Mouse (Mus musculus) limb, embryonic 11.5 days (tissue): Measurements from ENCODE around the gene Dcun1d1. TPM values are rescaled to one million over a fixed set of nuclear protein-coding genes. Genes with fewer than 3 reads are reported as not detected.

Experiments used
- ATAC-seq: fragments of 200-750 bp; cut with Nextera tagmentation; 2 replicates; pipeline ENCODE4 v1.8.0; 2017; ENCODE audit warnings: low read depth; ENCODE audit not compliant: insufficient number of reproducible peaks, low FRiP score, low TSS enrichment
- DNase-seq: peaks from one replicate; pipeline ENCODE4 v3.0.0-alpha.2; 2015; ENCODE audit warnings: low spot score
- H3K27ac ChIP-seq: fragments of 300-500 bp; sonication (generic); replicated peaks from 2 replicates; pipeline ENCODE4 v1.5.1; 2014; ENCODE audit warnings: low read depth, mild to moderate bottlenecking, low read length
- H3K27me3 ChIP-seq: fragments of 300-500 bp; sonication (generic); 2 replicates; pipeline ENCODE4 v1.6.1; 2014; ENCODE audit warnings: mild to moderate bottlenecking, low read length, mixed read lengths; ENCODE audit not compliant: control insufficient read depth, insufficient read depth
- H3K36me3 ChIP-seq: fragments of 300-500 bp; sonication (generic); 2 replicates; pipeline ENCODE4 v1.6.1; 2014; ENCODE audit warnings: mild to moderate bottlenecking, low read length, moderate library complexity, mixed read lengths; ENCODE audit not compliant: control insufficient read depth, insufficient read depth
- H3K4me1 ChIP-seq: fragments of 300-500 bp; sonication (generic); 2 replicates; pipeline ENCODE4 v1.6.1; 2014; ENCODE audit warnings: low read length, mixed read lengths; ENCODE audit not compliant: control insufficient read depth, insufficient read depth
- H3K4me2 ChIP-seq: fragments of 300-500 bp; sonication (generic); 2 replicates; pipeline ENCODE4 v1.6.1; 2014; ENCODE audit warnings: low read depth, mild to moderate bottlenecking, moderate library complexity; ENCODE audit not compliant: severe bottlenecking
- H3K4me3 ChIP-seq: fragments of 300-500 bp; sonication (generic); 2 replicates; pipeline ENCODE4 v1.5.1; 2014; ENCODE audit warnings: low read depth, low read length
- H3K9ac ChIP-seq: fragments of 300-500 bp; sonication (generic); 2 replicates; pipeline ENCODE4 v1.6.1; 2014; ENCODE audit warnings: mild to moderate bottlenecking, low read length
- H3K9me3 ChIP-seq: fragments of 300-500 bp; sonication (generic); 2 replicates; pipeline ENCODE4 v1.6.1; 2016; ENCODE audit warnings: low read length; ENCODE audit not compliant: control insufficient read depth
- WGBS: fragments of 180-500 bp; shearing (Covaris S2); extraction: QIAGEN DNeasy Blood & Tissue Kit; methylation state at CpG from one replicate; pipeline ENCODE4 v1.1.7; 2014; 5-methylcytosine and 5-hydroxymethylcytosine counted together
- polyA plus RNA-seq: library from polyadenylated mRNA; unstranded; fragments of >200 nt; fragmentation: Nextera tagmentation; extraction: Ambion mirVana; gene quantifications from 2 replicates; pipeline ENCODE4 v1.2.1, GENCODE M21; 2014

Dcun1d1 gene
- polyA plus RNA-seq, 1 experiment from 2014 or later: 102 TPM

- H3K27me3 ChIP-seq: no peaks in the 10 kb centered on the region
- H3K4me1 ChIP-seq: no peaks in the 10 kb centered on the region
- no peak overlapping the region for H3K9ac ChIP-seq
- no peaks in the 10 kb centered on the region for H3K9me3 ChIP-seq
- 85% methylated on average over 4 of the region's 4 CpGs for WGBS
- ATAC-seq (no peak), DNase-seq (no peak)
- no peak overlapping the region for H3K4me3 ChIP-seq
- H3K36me3 ChIP-seq: no peaks in the 10 kb centered on the region
- H3K4me2 ChIP-seq: no peak overlapping the region
- H3K27ac ChIP-seq: no peak overlapping the region
These were observed 3.4 kb upstream of the Dcun1d1 start for GRCm38 (mm10) chr3:35940520-35941135.

DNA sequence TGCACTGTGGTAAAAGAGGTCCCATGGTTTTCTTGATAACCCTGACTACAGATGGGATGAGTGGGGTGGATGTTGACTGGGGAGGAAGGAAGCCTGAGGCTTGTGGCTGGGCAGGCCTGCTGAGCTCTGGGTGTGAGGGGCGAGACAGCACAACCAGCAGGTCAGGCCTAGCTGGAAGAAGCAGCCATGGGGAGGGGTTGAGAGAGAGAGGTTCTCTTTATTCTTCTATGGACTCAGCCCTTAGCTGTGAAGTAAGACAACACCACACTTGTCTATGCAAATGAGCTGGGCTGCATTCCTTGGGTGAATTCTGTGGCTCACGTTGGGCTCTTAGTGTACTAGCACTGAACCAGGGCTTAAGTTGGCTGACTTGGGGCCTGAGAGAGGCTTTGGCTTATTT is 2.8 kb upstream of the Dcun1d1 start:
- Histone ChIP-seq H3K9me3 (no peaks in the 10 kb centered on the region), H3K4me2 (no peak overlapping the region), H3K9ac (no peak overlapping the region), H3K4me1 (no peaks in the 10 kb centered on the region), H3K27ac (no peak overlapping the region), H3K36me3 (no peaks in the 10 kb centered on the region), H3K4me3 (no peak overlapping the region), H3K27me3 (no peaks in the 10 kb centered on the region)
- DNase-seq (no peak), ATAC-seq (no peak)
- 46% methylated on average over 2 of the region's 2 CpGs for WGBS

DNA sequence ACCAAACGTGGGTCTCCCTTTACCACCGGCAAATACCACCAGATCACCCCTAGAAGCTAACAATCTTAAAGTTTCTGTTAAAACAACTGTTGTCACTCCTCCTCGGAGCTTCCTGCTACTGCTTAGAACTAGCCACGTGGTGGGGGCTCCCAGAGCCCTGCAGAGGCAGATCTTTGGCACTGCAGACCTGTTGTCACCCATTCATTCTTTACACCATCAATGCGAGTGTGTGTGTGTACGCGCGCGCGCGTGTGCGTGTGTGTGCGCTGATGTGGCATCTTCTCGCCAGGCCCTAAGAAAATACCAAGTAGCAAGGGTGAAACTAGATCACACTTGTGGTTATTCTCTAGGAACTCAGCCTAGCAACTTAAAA is 3.9 kb downstream of the Dcun1d1 start:
- no peaks in the 10 kb centered on the region for H3K36me3 ChIP-seq
- peak overlapping the region; percentile 98 for H3K9ac ChIP-seq
- no peaks in the 10 kb centered on the region for H3K9me3 ChIP-seq
- 4% methylated on average over 14 of the region's 14 CpGs for WGBS
- DNase-seq (peak; percentile 61), ATAC-seq (peak; percentile 55; the same call in 1 of the 2 replicates)
- peak overlapping the region; percentile 65 for H3K4me2 ChIP-seq
- peak overlapping the region; percentile 72 for H3K4me3 ChIP-seq
- no peaks in the 10 kb centered on the region for H3K4me1 ChIP-seq
- no peaks in the 10 kb centered on the region for H3K27me3 ChIP-seq
- H3K27ac ChIP-seq: no peak overlapping the region

- ATAC-seq: peak; percentile 87
- H3K9ac ChIP-seq: peak overlapping the region; percentile 98
- peak; percentile 81 for DNase-seq
- peak overlapping the region; percentile 65 for H3K4me2 ChIP-seq
- peak overlapping the region; percentile 72 for H3K4me3 ChIP-seq
- 0% methylated on average over 35 of the region's 73 CpGs for WGBS
- H3K4me1 ChIP-seq: no peaks in the 10 kb centered on the region
- H3K36me3 ChIP-seq: no peaks in the 10 kb centered on the region
- H3K27me3 ChIP-seq: no peaks in the 10 kb centered on the region
- peak overlapping the region; percentile 93 for H3K27ac ChIP-seq
- H3K9me3 ChIP-seq: no peaks in the 10 kb centered on the region
These were observed 4.4 kb downstream of the Dcun1d1 start for GRCm38 (mm10) chr3:35932735-35933404.

GRCm38 (mm10) chr3:35931896-35932727 is 5.1 kb downstream of the Dcun1d1 start:
- peak overlapping the region; percentile 98 for H3K9ac ChIP-seq
- no peaks in the 10 kb centered on the region for H3K36me3 ChIP-seq
- no peaks in the 10 kb centered on the region for H3K4me1 ChIP-seq
- peak overlapping the region; percentile 72 for H3K4me3 ChIP-seq
- H3K27me3 ChIP-seq: no peaks in the 10 kb centered on the region
- no peaks in the 10 kb centered on the region for H3K9me3 ChIP-seq
- peak; percentile 69 for ATAC-seq
- DNase-seq: peak; percentile 74
- peak overlapping the region; percentile 93 for H3K27ac ChIP-seq
- peak overlapping the region; percentile 65 for H3K4me2 ChIP-seq
- under 1% methylated on average over 56 of the region's 65 CpGs for WGBS

GRCm38 (mm10) chr3:35931359-35931758 is 5.9 kb downstream of the Dcun1d1 start:
- Histone ChIP-seq H3K9me3 (no peaks in the 10 kb centered on the region), H3K4me3 (peak overlapping the region; percentile 72), H3K27ac (no peak overlapping the region), H3K36me3 (no peaks in the 10 kb centered on the region), H3K9ac (peak overlapping the region; percentile 98; the same call in 1 of the 2 replicates), H3K4me2 (peak overlapping the region; percentile 65), H3K4me1 (no peaks in the 10 kb centered on the region), H3K27me3 (no peaks in the 10 kb centered on the region)
- ATAC-seq (no peak), DNase-seq (no peak)
- 47% methylated on average over 7 of the region's 7 CpGs for WGBS

DNA sequence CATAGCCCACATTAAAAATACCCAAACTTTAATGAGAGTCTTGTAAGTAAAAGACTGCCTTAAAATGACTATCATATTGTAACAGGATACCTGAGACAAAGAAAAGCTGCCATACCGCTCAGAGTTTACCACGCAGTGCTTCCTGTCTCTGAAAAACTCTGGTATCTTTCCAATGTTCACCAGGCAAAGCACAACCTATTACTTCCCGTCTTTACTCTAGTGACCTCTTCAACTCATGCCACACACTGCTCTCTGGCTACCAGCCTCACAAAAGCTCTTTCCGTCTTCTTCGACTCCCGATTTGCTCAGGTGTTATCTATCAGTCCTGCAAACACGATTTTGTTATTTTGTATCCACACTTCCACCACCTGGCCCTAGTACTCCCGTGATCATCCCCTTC is 7.4 kb downstream of the Dcun1d1 start:
- Histone ChIP-seq H3K36me3 (no peaks in the 10 kb centered on the region), H3K4me1 (no peaks in the 10 kb centered on the region), H3K4me2 (no peak overlapping the region), H3K4me3 (no peak overlapping the region), H3K9me3 (no peaks in the 10 kb centered on the region), H3K27ac (no peak overlapping the region), H3K27me3 (no peaks in the 10 kb centered on the region), H3K9ac (no peak overlapping the region)
- no peak for ATAC-seq
- 71% methylated on average over 8 of the region's 8 CpGs for WGBS
- DNase-seq: no peak

- Histone ChIP-seq H3K4me1 (no peaks in the 10 kb centered on the region), H3K36me3 (no peaks in the 10 kb centered on the region), H3K27me3 (no peaks in the 10 kb centered on the region), H3K27ac (no peak overlapping the region), H3K4me3 (no peak overlapping the region), H3K4me2 (no peak overlapping the region), H3K9ac (no peak overlapping the region), H3K9me3 (no peaks in the 10 kb centered on the region)
- 80% methylated on average over 3 of the region's 3 CpGs for WGBS
- DNase-seq (no peak), ATAC-seq (no peak)
These were observed 7.8 kb downstream of the Dcun1d1 start for GRCm38 (mm10) chr3:35929406-35929805.
